Mouse (Mus musculus): ENCODE data around the gene Gm11172.

The Gm11172 gene

DNA sequence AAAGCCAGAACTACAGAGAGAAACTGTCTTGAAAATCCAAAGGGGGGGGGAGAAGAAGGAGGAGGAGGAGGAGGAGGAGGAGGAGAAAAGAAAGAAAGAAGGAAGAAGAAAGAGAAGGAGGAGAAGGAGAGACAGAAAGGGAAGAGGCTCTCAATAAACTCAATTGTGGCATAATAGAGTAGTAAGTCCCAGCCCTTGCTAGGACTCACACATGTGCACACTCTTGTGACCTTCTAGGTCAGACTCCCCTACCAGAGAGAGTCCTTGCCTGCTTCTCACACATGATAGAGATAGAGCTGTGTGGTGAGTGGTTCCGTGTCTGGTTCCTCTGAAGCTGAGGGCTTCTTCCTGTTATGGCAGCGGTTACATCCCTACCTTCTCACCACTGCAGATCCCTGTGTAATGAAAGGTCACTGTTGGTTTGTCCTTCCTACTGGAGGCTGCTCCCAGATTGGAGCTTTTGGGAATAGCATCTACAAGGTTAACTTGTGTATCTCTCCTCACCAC, at the start of gene Gm11172:
Gene Gm11172 (plus strand): TSS at position 51 of the 507 bp plus-strand sequence.
- CTCF ChIA-PET = interaction anchor here (0.6 kb wide), 2 partner anchors 10 to 206 kb away, joined by 4 to 16 read pairs; no protein-coding TSS in a partner anchor

DNA sequence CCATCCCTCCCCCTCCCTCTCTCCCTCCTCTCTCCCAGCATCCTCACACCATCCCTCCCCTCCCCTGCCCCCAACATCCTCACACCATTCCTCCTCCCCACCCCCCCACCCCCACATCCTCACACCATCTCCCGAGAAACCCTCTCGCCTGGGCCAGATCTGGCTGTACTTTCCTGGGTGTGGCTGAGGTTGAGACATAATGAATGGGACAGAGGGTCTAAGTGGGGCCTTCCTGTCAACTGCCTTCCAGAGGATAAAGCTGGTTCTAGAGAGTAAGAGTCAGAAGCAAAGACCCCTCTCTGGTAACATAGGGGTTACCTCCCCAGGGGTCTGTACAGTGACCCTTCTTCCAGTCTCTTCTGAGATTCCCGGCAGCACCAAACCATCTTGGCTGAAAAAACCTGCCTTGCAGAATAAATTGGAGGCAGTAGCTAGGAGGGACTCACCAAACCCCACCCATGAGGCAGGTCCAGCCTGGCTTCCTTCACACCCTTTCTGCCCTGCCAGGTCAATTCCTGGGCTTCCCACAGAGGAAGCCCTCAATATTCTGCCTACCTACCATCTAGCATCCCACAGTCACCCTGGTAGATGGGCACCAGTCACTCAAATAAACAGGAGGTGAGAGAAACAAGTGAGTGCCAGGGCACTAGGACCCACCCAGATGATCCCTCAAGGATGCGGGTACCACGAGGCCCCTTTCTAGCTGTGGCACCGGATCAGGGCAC, 49.0 kb upstream of the Gm11172 start:
- CTCF ChIA-PET = interaction anchor here (0.6 kb wide), 1 partner anchor 105 kb away, joined by 3 read pairs; no protein-coding TSS in a partner anchor

DNA sequence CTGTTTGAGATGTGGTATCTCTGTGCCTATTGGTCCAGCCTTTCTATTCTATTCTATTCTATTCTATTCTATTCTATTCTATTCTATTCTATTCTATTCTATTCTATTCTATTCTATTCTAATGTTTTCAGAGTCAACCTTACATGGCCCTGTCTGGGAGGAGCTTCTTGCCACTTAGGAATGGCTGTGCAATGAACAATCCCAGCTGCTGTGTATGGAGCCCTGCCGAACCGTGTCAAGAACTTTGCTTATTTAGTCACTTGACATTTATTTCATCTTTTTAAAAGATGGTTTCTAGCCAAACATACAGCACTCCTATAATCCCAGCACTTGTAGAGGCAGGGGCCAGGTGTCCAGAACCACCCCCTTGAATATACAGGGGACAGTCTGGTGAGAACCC, 48.4 kb upstream of the Gm11172 start:
- CTCF ChIA-PET = no interaction called here

DNA sequence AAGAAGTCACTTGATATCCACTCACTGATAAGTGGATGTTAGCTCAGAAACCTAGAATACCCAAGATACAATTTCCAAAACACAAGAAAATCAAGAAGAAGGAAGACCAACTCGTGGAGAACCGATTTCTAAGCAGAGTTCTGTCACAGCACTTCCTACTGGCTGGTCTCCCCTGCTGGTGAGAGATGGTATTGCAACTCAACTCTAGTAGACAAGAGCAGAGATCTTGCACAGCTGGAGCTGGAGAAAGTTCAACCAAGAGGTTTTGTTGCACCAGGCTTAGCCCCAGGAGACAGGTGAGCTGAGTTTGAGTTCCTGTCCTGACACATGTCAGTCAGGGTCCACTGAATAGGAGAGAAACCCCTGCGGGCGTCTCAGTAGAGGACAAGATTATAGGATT, 45.6 kb upstream of the Gm11172 start:
- CTCF ChIA-PET = interaction anchor here (0.6 to 0.7 kb wide), 2 partner anchors 49 to 65 kb away, joined by 3 to 5 read pairs; no protein-coding TSS in a partner anchor

DNA sequence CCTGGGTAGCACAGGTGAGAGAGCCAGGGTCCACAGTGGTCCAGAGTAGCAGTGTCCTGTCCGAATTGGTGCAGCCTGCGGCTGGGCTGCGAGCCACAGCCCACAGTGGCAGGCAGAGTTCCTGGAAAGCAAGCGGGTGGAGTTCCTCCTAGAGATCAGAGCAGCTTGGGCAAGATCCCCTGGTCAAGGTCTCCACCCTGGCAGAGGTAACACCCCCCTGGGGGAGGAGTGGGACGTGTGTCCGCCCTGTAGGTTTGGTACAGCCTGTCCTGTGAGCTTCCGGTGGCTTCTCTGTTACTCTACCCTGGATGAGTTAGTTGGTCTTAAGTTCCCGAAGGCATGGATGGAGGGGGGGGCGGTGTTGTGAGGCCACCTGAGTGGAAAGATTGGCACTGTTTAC, 43.9 kb upstream of the Gm11172 start:
- CTCF ChIA-PET = interaction anchor here (1.2 kb wide), 1 partner anchor 92 kb away, joined by 3 read pairs; no protein-coding TSS in a partner anchor

DNA sequence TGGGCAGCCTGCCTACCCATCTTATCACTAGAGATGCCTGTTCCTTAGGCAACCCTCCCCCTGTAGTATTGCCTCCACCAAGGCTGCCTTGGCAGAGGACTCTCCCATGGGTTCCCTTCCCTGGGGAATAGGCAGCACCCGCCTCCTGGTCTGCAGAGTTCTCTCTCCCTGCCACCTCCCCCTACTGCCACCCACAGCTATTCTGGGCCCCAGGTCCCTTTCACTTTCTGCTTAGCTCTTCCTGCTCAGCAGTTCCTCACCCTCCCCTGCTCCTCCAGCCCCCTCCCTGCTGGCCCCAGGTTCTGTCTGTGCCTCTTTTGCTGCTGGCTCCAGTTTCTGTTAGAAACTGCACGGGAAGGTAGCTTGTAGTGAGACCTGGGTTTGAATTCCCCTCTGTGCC, 43.1 kb upstream of the Gm11172 start:
- CTCF ChIA-PET = interaction anchor here (0.6 to 1.0 kb wide), 2 partner anchors 15 to 98 kb away, joined by 4 to 5 read pairs; no protein-coding TSS in a partner anchor

DNA sequence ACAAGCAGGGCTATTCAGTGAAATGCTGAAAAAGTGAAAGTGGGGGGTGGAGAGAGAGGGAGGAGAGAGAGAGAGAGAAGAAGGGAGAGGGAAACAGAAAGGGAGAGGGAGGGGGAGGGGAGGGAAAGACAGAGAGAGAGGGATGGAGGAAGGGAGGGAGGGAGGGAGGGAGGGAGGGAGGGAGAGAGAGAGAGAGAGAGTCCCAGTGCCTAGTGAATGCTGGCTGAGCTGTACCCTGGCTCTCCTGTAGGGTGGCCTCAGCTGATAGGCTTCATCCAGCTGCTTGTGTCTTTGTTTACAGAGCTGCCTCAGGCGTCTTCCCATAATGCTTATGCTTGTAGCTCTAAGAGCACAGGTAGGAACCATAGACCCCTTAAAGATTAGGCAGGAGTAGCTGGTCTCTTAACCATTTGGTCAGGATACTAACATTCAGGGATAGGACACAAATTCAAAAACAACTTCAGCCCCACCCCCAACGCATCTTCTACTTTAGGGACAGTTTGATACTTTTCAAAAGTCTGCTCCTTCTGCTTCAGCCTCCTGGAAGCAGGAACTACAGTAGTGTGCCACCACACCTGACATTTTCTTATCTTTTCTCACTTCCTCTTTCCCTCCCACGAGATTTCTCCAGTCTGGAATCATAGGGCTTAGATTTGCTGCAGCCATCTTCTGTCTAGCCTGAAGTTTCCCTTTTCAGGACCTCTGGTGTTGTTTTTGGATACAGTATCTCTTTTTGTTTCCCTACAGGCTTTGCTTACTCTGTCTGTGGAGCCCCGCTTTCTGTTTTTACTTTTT, 42.0 kb upstream of the Gm11172 start:
- CTCF ChIA-PET = interaction anchor here (0.6 kb wide), 1 partner anchor 14 kb away, joined by 4 read pairs; no protein-coding TSS in a partner anchor

DNA sequence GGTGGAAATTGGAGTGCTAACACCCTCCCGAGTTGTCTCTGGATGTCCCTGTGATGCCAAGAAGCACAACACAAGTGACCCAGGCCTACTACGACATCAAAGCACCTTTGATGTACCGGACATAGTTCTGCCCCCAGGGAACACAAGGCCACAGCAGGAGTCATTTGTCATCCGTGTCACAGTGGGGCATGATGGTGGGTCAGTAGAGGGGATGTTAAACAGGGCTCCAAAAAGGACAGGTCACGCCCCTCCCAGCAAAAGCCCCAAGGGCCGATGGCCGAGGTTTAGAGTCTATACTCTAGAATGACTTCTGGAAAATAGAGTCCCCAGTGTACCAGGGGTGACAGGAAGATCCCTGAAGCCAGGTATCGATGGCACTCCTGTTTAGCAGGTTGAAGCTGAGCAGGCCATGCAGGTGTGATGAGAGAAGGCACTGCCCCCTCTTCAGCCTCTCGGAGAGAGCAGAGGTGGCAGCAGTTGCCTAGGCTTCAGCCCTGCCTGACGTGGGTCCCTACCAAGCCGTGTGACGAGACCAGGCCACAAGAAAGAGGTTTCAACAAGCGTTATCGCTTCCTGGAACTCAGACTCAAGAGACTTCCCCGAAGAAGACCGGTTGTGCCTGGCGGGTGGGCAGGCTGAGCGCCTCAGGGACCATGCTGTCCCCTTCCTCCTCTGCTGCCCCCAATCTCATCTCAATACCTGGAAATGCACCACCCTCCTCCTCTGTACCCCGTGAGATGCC, 40.8 kb upstream of the Gm11172 start:
- CTCF ChIA-PET = no interaction called here

DNA sequence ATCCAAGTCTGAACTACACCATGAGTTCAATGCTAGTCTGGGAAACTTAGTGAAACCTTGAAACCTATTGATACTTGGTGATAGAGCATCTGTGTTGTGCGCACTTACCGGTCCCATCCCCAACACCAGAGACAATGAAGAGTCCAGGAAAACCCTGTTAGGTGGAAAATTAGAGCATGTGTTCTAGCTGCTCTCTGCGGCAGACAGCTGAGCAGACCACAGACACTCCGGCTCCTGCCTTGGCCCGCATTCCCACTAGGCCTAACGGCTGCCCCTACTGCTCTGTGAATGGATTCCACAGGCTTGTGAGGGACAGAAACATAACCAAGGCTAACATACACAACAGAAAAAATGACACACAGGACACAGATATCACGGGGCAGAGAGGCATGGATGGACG, 39.2 kb upstream of the Gm11172 start:
- CTCF ChIA-PET = interaction anchor here (1.1 kb wide), 1 partner anchor 12 kb away, joined by 3 read pairs; the partner anchor contains the start of gene Socs1

DNA sequence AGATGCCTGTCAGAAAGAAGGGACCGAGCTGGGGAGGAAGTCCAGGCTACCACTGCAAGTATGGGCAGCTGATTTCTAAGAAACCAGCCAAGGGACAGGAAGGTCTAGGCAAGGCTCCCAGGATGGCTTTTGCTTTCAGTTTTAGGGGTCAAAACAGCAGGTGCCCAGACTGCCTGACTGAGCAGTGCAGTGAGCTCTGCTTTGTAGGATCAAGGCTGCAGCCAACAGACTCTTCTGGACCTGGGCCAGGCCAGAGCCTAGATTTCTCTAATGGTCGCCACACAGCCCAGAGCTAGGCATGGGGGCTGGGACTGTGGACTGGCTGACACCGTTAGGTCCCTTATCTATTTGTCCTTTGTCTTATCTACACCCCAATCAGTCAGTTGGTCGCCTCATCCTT, 38.0 kb upstream of the Gm11172 start:
- CTCF ChIA-PET = no interaction called here

DNA sequence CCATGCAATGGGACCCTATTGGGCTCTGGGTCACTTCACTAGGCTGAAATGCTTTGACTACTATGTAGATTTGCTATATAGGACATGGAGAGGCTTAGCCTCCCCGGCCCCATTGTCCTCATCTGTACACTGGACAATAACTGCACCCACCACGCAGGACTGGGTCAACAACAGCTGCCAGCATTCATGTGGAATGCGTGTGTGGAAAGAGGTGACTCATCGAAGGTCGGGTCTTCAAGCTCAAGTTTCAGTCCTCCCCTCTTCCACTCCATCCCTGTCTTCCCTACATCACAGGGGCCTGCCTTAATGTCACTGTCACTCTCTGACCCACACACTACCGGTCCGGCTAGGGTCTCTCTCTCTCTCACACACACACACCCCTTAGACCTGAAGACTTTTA, 36.4 kb upstream of the Gm11172 start:
- CTCF ChIA-PET = interaction anchor here (0.7 kb wide), 1 partner anchor 65 kb away, joined by 3 read pairs; no protein-coding TSS in a partner anchor

DNA sequence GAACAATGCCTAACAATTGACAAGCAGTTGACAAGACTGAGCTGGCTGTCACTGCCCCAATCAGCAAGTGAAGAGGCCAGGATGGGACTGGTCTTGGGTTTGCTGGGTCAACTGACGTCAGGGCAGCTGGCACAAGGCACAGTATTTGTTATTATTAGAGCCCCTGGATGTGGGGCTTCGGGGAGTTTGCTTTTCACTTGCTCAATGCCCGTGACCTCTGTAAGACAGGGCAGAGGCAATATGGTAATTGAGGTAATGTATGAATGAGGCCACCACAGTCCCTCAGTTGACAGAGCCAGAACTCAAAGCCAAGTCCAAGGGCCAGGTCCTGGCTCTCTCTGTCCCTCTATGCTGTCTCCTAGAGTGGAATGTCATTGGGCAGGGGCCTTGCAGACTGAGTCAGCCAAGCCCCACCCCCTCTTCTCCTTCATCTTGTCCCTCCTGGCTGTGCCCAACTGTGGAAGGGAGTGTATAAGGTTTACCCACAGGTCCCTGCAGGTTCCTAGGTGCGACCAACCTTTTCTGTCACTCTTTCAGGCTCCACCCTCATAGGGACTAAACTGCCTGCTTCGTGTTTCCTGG, 35.0 kb upstream of the Gm11172 start:
- CTCF ChIA-PET = no interaction called here

DNA sequence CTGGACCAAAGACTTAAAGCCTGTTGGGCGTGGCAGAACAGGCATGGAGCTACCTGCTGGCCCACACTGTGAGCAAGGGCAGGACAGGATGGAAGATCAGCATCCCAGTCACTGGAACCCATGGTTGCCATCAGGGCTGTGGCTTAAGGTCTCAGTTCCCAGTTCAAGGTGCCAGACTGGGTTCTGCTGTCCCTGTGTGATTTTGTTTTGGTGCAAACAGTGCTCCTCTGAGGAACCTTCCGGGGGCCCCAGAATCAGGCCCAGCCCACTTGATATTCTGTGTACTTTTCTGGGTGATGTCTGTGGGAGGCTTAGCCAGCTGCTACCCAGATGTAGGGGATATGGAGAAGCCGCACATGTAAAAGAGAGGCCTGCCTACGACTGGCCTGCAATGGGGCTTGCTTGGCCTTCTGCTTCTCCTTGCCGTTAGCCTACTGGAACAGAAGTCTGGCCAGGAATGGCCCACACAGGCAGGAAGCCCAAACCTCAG, 32.0 kb upstream of the Gm11172 start:
- CTCF ChIA-PET = no interaction called here

DNA sequence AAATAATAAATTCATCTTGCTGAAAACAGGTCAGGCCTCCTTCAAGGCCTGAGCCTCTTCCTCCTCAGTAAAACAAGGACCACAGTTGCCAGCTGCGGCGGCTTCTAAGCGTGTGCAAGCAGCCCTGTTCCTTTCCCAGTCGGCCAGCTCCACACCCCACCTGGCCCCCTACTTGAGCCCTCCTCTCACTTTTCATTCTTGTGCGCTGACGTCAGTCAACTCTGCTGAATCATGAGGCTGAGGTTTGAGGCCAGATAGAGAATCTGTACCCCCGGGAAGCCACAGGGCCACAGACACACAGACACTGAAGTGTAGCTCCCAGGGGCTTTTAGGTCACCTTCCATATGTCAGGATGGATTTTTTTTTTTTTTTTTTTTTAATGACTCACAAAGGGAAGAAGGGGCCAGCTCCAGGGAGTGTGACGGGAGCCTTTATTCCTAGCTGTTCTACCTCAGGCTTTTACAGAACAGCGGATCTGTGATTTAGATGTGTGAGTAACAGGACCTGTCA, 30.8 kb upstream of the Gm11172 start:
- CTCF ChIA-PET = no interaction called here

DNA sequence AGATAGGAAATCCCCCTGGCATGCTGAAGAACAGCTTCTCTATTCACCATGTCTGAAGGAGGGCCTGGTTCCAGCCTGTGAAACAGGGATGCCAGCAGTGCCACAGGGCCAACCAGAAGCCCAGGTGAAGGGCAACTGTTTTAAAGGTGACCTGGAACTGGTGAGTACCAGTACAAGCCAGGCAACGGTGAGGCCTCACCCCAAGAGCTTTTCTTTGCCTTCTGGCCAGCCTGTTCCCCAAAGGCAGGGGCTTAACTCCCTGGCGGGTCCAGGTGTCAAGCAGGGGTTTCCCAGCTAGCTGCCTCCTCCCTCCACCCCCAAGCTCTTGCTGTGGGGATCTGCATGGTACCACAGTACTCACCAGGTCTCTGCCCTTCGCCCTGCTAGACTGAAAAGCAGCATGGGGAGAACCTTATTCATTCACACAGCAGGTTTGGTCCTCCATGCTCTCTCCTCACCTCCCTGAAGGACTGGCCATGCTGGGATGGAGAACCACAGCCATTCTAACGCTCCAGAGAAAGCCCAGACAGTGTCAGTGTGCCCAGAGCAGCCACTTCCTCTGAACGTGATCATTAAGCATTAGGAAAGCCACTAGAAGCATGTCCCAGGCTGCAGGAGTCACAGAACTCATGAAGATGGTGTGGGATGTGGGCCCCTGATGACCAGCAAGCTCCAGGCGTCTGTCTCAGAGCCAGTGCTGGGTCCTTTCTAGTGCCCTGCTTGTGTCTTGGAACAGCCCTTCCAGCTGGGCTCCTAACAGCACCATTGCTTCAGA, 30.2 kb upstream of the Gm11172 start:
- CTCF ChIA-PET = no interaction called here

DNA sequence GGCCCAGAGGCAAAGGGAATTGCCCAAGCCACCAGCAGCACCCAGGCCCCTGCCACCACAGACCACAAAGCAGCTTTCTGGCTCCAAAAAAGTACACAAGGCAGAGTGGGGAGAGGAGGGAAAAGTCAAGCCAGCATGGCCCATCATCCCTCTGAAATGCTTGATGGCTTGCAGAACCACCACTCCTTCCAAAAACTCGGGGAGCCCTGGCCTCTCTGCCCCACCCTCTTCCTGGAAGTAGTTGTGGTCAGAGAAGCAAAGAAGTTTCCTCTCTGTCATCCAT, 29.6 kb upstream of the Gm11172 start:
- CTCF ChIA-PET = no interaction called here

DNA sequence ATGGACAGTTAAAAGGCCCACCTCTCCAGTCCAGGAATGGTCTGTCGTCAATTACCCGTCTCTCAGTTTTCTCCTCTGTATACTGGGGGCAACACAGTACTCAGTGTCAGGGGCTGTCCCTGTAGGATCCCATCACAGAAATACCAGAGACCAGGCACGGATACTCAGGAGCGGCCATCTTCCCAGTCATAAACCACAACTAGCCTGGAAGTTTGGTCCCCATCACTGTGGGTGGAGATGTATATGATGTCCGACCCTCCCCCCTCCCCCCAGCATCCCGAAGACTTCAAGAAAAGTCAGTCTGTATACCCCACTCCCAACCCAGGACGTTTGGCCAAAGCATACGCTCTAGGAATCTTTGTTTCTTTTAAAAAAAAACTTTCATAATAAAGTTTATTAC, 29.3 kb upstream of the Gm11172 start:
- CTCF ChIA-PET = no interaction called here

DNA sequence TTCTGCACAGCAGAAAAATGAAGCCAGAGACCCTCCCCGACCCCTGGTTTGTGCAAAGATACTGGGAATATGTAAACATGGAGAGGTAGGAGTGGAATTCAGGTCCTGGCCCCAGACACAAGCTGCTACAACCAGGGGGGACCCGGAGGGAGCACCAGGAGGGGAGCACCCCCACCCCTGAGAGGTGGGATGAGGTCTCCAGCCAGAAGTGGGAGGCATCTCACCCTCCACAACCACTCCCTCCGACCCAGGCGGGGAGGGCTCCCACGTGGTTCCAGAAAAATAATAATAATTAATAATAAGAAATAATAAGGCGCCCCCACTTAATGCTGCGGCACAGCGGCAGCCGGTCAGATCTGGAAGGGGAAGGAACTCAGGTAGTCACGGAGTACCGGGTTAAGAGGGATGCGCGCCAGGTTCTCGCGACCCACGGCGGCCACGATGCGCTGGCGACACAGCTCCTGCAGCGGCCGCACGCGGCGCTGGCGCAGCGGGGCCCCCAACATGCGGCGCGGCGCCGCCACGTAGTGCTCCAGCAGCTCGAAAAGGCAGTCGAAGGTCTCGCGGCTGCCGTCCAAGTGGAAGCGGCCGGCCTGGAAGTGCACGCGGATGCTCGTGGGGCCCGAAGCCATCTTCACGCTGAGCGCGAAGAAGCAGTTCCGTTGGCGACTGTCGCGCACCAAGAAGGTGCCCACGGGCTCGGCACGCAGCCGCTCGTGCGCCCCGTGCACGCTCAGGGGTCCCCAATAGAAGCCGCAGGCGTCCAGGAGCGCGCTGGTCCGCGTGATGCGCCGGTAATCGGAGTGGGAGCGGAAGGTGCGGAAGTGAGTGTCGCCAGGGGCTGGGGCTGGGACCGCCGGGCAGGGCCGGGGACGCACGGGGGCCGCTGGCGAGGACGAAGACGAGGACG, 28.6 kb upstream of the Gm11172 start:
- CTCF ChIA-PET = interaction anchor here (0.6 to 0.9 kb wide), 3 partner anchors 13 to 59 kb away, joined by 3 to 4 read pairs (median 4); no protein-coding TSS in a partner anchor

DNA sequence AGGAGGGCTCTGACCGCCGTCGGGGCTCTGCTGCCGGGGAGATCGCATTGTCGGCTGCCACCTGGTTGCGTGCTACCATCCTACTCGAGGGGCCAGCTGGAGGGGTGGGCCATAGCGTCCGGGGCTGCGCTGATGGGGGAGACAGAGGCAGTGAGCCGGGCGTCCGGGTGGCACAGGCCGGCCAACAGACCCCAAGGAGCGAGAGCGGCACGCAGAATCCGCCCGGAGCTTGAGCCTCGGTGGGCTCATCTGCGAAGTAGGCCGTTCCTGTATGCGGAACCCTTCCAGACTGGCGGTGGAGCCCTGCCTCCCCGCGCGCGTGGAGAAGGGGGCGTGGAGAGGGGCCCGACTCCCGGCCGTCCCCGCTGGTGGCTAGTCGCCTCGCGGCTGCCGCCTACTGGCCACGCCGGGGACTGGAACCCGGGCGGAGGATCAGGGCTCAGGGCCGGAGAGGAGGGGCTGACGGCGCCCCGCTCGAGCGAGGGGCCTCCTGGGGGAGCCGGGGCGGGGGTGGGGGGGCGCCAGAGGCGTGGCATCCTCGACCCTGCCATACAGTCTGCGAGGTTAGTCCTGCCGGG, 27.8 kb upstream of the Gm11172 start:
- CTCF ChIA-PET = interaction anchor here (0.6 to 0.9 kb wide), 4 partner anchors 11 to 58 kb away, joined by 3 to 4 read pairs (median 4); no protein-coding TSS in a partner anchor
